Mouse (Mus musculus) layer of hippocampus, adult 8-10 months (tissue): Measurements from ENCODE around the gene Sncg. TPM values are rescaled to one million over a fixed set of nuclear protein-coding genes. Genes with fewer than 3 reads are reported as not detected.
A peak's percentile ranks its signal among the peaks of the same experiment; 100 is the strongest.

ENCODE experiments used
- DNase-seq, 2 experiments: peaks; one replicate each; pipeline ENCODE4 v3.0.0; 2022; ENCODE audit warnings: low spot score in 2 of 2
- total RNA-seq, 4 experiments: library from RNA; stranded (reverse); gene quantifications; 2 replicates each; pipeline ENCODE4 v1.2.4; 2022

Gene Sncg
- total RNA-seq, 4 experiments from 2014 or later: 4.2 to 7.4 (median 4.9) TPM

DNA sequence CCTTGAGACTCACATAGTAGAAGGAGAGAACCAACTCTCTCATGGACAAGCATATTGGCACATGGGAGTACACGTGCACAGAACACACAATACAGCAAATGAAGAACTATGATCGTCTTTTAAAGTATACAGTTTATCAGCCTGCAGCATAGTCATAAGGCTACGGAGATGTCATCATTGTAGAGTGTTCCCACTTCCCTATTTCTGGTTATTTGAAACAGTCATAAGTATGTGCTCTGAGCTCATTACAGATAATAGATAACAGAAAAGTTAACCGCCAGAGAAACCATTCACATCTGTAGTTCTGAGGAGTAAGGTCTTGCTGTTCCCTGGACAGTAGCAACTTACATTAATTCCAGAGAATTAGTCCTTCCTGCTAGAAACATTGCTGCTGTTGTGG, 31.5 kb downstream of the Sncg start:
- no peak for DNase-seq

DNA sequence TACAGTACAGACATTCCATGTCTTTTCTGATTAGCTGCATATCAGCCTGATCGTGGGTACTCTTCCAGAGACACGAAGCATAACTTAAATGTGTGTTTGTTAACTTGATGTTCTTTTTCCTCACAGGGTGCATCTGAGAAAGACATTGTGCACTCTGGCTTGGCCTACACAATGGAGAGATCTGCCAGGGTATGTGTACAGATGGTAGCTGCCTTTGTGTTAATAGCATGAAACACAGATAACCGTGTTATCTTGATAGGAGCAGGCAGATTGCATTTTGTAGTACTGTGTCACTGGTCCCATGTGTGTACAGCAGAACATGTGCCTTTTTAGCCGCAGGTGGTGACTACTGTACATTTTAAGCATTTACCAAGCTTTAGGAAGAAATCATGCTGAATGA, 32.6 kb downstream of the Sncg start:
- DNase-seq: no peak

DNA sequence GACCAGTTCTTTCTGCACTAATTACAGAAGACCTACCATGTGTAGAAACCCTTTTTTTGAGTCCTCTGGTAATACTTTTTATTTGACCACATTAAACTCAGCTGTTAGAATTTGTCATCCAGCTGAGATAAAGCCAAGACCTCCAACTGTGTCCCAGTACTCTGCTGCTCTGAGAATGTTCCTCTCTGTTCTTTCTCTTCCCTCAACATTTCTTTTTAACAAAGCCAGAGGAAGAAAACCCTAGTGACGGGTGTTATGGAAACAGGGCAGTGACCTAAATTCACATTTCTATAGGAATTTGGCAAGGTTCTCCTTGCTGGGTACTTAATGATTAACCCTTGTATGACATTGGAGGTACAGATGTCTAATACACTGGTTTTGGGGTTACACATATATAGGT, 35.1 kb downstream of the Sncg start:
- DNase-seq: no peak

DNA sequence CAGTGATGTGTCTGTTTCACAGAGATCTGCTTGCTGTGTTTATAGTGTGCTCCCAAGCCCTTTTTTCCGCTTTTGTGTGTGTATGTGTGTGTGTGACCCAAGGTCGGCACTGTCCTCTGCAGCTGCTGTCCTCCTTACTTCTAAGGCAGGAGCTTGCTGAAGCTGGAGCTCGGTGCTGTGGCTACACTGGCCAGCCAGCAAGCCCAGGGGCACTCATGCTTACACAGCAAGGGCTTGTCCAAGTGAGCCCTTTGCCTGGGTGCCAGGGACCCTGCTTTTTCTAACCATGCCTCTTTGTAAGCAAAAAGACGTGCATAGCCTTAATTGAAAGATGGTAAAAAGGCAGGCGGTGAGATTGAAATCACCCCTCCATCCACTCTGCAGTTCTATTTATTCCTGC, 42.1 kb downstream of the Sncg start:
- DNase-seq: peak; percentile 55 to 77

DNA sequence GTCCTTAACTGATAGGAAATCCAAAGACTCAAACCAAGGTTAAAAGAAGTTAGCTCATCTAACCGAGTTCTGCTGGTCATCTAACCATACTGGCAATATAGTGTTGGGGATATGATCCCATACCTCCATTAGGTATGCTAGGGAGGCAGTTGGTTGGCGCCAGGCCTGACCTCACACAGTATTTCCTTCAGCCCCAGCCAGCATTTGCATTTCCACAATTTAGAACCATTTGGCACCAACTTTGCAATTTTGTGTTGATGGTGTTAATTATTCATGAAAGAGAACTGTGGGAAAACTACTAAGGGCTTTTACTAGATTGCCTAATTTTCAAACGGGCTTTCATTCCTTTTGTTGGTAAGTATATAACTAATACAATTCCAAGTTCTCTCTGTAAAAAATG, 42.7 kb downstream of the Sncg start:
- DNase-seq: peak; percentile 54 to 59

DNA sequence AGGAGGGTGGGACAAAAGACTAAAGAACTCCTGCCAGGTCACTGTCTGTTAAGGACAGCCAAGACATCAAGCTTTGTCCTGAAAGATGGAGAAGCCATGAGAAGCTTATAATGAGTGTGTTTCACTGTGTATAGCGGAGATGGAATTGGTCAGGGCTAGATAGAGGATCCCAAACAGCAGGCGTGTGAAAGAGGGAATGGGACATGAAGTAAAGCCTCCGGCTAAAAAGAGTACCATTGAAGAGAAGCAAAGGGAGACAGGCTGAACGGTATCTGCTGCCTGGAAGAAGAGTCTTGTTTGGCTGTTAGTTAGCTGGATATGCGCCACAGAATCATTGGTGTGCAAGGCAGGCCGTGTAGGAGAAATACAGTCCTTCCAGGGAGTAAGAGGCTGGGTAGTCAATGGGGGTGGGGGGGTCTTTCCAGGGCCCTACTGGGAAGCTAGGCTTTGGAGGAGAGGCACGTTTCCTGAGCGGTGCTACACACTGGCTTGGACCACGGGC, 43.9 kb downstream of the Sncg start:
- DNase-seq: no peak

DNA sequence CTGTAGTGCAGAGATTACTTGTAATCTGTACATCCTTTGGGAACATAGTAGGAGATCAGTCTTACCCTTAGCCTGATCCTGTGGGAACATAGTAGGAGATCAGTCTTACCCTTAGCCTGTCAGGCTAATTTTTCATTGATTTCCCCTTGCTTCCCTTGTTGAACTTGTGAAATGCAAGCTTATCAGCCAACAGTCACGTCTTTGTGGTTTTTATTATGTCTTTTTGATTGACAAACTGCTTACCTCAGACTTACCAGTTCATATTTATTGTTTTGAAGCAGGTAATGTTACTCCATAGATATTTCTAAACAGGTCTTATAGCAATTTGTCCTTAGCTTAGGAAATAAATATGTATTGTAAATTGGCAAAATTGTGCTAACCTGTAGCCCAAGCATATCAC, 47.0 kb downstream of the Sncg start:
- DNase-seq: no peak

DNA sequence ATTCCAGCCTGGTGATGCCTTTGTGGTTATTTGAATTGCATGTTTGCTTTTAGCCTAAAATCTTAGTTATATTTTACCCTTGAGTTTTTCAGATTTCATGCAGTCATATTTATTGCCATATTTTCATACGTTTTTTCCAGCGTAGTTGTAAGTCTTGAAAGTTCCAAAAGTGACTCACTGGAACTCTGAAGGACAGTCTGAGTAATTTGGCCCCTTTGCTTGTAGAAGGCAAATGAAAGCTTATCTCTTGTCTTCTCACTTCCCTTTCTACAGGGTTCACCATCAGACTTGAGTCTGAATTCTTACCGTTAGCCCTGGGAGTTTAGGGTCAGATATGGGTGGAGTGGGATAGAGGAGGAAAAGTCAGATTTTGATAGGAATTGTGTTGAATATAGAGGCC, 48.0 kb downstream of the Sncg start:
- DNase-seq: no peak

DNA sequence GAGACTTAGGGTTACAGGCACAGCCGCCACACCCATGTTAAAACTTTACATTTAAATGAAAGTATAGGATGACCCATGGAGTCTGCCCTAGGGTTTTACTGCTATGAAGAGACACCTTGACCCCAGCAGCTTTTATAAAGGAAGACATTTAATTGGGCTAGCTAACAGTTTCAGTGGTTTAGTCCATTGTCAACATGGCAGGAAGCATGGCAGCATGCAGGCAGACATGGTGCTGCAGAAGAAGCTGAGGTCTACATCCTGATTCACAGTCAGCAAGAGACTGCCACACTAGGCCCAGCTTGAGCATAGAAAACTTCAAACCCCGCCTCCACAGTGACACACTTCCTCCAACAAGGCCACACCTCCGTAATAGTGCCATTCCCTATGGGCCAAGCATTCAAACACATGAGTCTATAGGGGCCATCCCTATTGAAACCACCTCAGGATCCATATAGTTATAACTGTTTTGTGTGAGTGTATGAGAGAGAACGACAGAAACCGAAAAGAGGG, 51.0 kb downstream of the Sncg start:
- DNase-seq: no peak

Other genes with a start within 250 kb of the Sncg start
- not detected for gene Npy4r, start 222.3 kb downstream of the Sncg start, total RNA-seq
- gene Gprin2, start 173.1 kb downstream of the Sncg start, total RNA-seq: 1 to 10 TPM; 1.2 to 3.0 (median 2.2) TPM
- gene Syt15, start 155.2 kb downstream of the Sncg start, total RNA-seq: under 1 TPM; 0.43 to 1.00 (median 0.59) TPM
- gene Shld2, start 64.3 kb downstream of the Sncg start, total RNA-seq: 10 to 100 TPM; 11.4 to 14.1 (median 12.8) TPM
- gene Glud1, start 64.1 kb downstream of the Sncg start, total RNA-seq: 100 to 1,000 TPM; 294 to 321 (median 311) TPM
- gene Fam25c, start 19.4 kb downstream of the Sncg start, total RNA-seq: not detected
- gene Mmrn2, start 676 bp upstream of the Sncg start, total RNA-seq: 1 to 10 TPM; 4.8 to 6.0 (median 5.0) TPM
- gene Bmpr1a, start 128.6 kb upstream of the Sncg start, total RNA-seq: 10 to 100 TPM; 35.9 to 42.7 (median 37.0) TPM
- gene 9230112D13Rik, start 148.0 kb upstream of the Sncg start, total RNA-seq: not detected
- gene Ldb3, start 213.9 kb upstream of the Sncg start, total RNA-seq: 1 to 10 TPM; 4.1 to 4.8 (median 4.3) TPM
- gene Opn4, start 225.4 kb upstream of the Sncg start, total RNA-seq: not detected